16 mouse cellular contexts compared by ENCODE assay signal in the genomic region with DNA sequence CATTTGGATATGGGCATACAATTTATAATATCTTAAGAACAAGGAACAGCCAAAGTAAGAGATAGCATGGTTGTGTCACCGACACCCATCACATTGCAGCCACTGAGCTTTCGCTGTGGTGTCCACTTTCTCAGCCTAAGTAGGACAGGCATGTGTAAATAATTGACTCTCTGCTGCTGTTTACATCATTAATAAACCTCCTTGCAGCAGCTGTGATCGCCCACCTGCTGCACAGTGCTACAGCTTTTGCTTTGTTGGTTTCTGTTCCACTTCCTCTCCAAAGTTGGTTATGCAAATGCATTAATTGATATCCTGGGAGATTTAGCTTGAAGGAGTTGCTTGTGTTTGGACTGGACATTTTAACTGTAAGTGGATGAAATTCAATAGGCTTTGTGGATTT. TPM values are rescaled to one million over a fixed set of nuclear protein-coding genes. Genes with fewer than 3 reads are reported as not detected.
DNase-seq lines count a peak whose midpoint lies in the region; ATAC-seq and TF ChIP-seq lines count a peak whose summit lies in the region.
"Had no signal": no experiment of that assay in that cellular context is flagged by ENCODE, and none has a peak within 500 bp of the region (broad histone marks: within the 10 kb centered on the region; RNA-seq: fewer than 3 reads in every experiment).

No protein-coding gene starts in this region.

- H3K27me3 ChIP-seq in embryonic facial prominence, embryonic 14.5 days (replicated peaks; ENCODE audit: control insufficient read depth, insufficient read depth, low read length): no peaks in the 10 kb centered on the region
- H3K27me3 ChIP-seq in embryonic facial prominence, embryonic 10.5 days (replicated peaks; ENCODE audit: low read depth, poor library complexity, severe bottlenecking): no peaks in the 10 kb centered on the region
- H3K27me3 ChIP-seq: embryonic facial prominence, embryonic 13.5 days; intestine, embryonic 15.5 days; lung, embryonic 15.5 days; megakaryocyte, embryonic 14.5 days had no signal

- no peak overlapping the region for H3K27ac ChIP-seq in embryonic facial prominence, embryonic 14.5 days (replicated peaks; ENCODE audit: low read depth, low read length)
- H3K27ac ChIP-seq in embryonic facial prominence, embryonic 10.5 days (replicated peaks): no peak overlapping the region
- peak overlapping the region; percentile 84 for H3K27ac ChIP-seq in embryonic fibroblast, embryonic 13.5 days (ENCODE audit: insufficient read depth, low read length)
- H3K27ac ChIP-seq: embryonic facial prominence, embryonic 13.5 days; intestine, embryonic 15.5 days; lung, embryonic 15.5 days had no signal

- no peaks in the 10 kb centered on the region for H3K36me3 ChIP-seq in embryonic facial prominence, embryonic 14.5 days (ENCODE audit: control insufficient read depth, insufficient read depth, low read length)
- H3K36me3 ChIP-seq in embryonic facial prominence, embryonic 10.5 days (replicated peaks): no peaks in the 10 kb centered on the region
- H3K36me3 ChIP-seq: embryonic facial prominence, embryonic 13.5 days; intestine, embryonic 15.5 days; lung, embryonic 15.5 days had no signal

- no peaks in the 10 kb centered on the region; the same call in 1 of the 2 replicates for H3K4me1 ChIP-seq in embryonic facial prominence, embryonic 14.5 days (ENCODE audit: control insufficient read depth, insufficient read depth, low read length)
- no peaks in the 10 kb centered on the region; the same call in 1 of the 2 replicates for H3K4me1 ChIP-seq in embryonic facial prominence, embryonic 10.5 days
- peaks cover 2% of the 10 kb centered on the region; the same call in 1 of the 2 replicates for H3K4me1 ChIP-seq in embryonic fibroblast, embryonic 13.5 days (ENCODE audit: control insufficient read depth, insufficient read depth, low read length)
- H3K4me1 ChIP-seq: megakaryocyte, embryonic 14.5 days had no signal

- no peak overlapping the region for H3K4me3 ChIP-seq in embryonic facial prominence, embryonic 14.5 days (ENCODE audit: low read depth, low read length)
- H3K4me3 ChIP-seq in embryonic facial prominence, embryonic 10.5 days: no peak overlapping the region
- no peak overlapping the region for H3K4me3 ChIP-seq in embryonic fibroblast, embryonic 13.5 days (ENCODE audit: insufficient read depth, low read length)
- H3K4me3 ChIP-seq: embryonic facial prominence, embryonic 13.5 days; intestine, embryonic 15.5 days; lung, embryonic 15.5 days; megakaryocyte, embryonic 14.5 days had no signal

- H3K9me3 ChIP-seq in embryonic facial prominence, embryonic 14.5 days (ENCODE audit: control insufficient read depth, low read length): no peaks in the 10 kb centered on the region
- H3K9me3 ChIP-seq in embryonic facial prominence, embryonic 10.5 days: no peaks in the 10 kb centered on the region
- H3K9me3 ChIP-seq: embryonic facial prominence, embryonic 13.5 days; intestine, embryonic 15.5 days; lung, embryonic 15.5 days had no signal

- TF ChIP-seq CTCF in embryonic fibroblast, embryonic 13.5 days (IDR thresholded peaks at IDR 0.05; ENCODE audit: borderline replicate concordance, insufficient read depth, low read length): no peak

- H3K9ac ChIP-seq in embryonic facial prominence, embryonic 14.5 days (ENCODE audit: low read depth, low read length): no peak overlapping the region
- H3K9ac ChIP-seq: embryonic facial prominence, embryonic 13.5 days; intestine, embryonic 15.5 days; lung, embryonic 15.5 days had no signal

- no peak for TF ChIP-seq POLR2A in embryonic fibroblast, embryonic 13.5 days (IDR thresholded peaks at IDR 0.05; ENCODE audit: low read depth, low read length)

- H3K4me2 ChIP-seq in embryonic facial prominence, embryonic 14.5 days (ENCODE audit: low read depth, low read length): no peak overlapping the region
- H3K4me2 ChIP-seq: embryonic facial prominence, embryonic 13.5 days; intestine, embryonic 15.5 days; lung, embryonic 15.5 days had no signal

- peak; percentile 86 for ATAC-seq in embryonic facial prominence, embryonic 14.5 days (ENCODE audit: low read depth)
- peak; percentile 61 for ATAC-seq in megakaryocyte progenitor cell, adult 5-6 weeks (replicated peaks; ENCODE audit: poor library complexity)
- ATAC-seq in cerebellum, adult (ENCODE audit: insufficient number of reproducible peaks, low FRiP score, low TSS enrichment): no peak
- ATAC-seq: intestine, embryonic 15.5 days had no signal

- intact Hi-C loops in left cerebral cortex, postnatal 4 days (cut with DNase I): no loop called here
- intact Hi-C loops in left cerebral cortex, postnatal 36 days (cut with DNase I): no loop called here

- 67% methylated on average over 3 of the region's 3 CpGs for WGBS in embryonic facial prominence, embryonic 14.5 days
- WGBS in embryonic facial prominence, embryonic 10.5 days: 88% methylated on average over 3 of the region's 3 CpGs

- DNase-seq in embryonic facial prominence, embryonic 14.5 days (ENCODE audit: low spot score): peak; percentile 67
- DNase-seq in embryonic facial prominence, embryonic 10.5 days (ENCODE audit: low spot score): no peak
- peak; percentile 21 for DNase-seq in left cerebral cortex, postnatal 4 days
- no peak for DNase-seq in left cerebral cortex, postnatal 36 days (ENCODE audit: low spot score in 2 of 2)
- DNase-seq in frontal cortex, postnatal 36 days (ENCODE audit: low spot score in 2 of 2): no peak
- DNase-seq: adrenal gland, adult 2 months; cerebellum, postnatal 14 days; liver; thymus, adult 18-20 months had no signal

RNA-seq across cellular contexts. Expression of a gene that starts 53.1 kb away (rescaled TPM):
- 16.6 and 19.2 TPM in 2 replicates for polyA plus RNA-seq in embryonic facial prominence, embryonic 14.5 days (2014; fragmentation: Nextera tagmentation; extraction: Ambion mirVana)
- polyA plus RNA-seq in embryonic facial prominence, embryonic 10.5 days (2016; fragmentation: Nextera tagmentation; extraction: Ambion mirVana): 32.0 and 36.2 TPM in 2 replicates
- total RNA-seq in left cerebral cortex, postnatal 4 days (2021): 1,000 to 10,000 TPM; 1,425 to 1,439 TPM
- total RNA-seq in left cerebral cortex, postnatal 36 days (2021): 1,000 to 10,000 TPM in 1 of 2 experiments, 100 to 1,000 TPM in 1; 960 to 1,113 TPM
- polyA plus RNA-seq in embryonic fibroblast, embryonic 13.5 days (2011; ENCODE audit: insufficient read length, low read depth, missing spikeins): 24.0 and 51.6 TPM in 2 replicates
- total RNA-seq in megakaryocyte progenitor cell, adult 5-6 weeks (2015): 0.12 TPM in 1 of 2 replicates, not detected in the other
- not detected in 2 replicates for total RNA-seq in megakaryocyte progenitor cell, adult 5-6 weeks (2017)

Comparison
In these comparisons a context has a peak if more than half of its experiments do, and no peak if none do; other contexts are left out.
1. DNase-seq: peak in embryonic facial prominence, embryonic 14.5 days (single experiment) and left cerebral cortex, postnatal 4 days (single experiment); none in embryonic facial prominence, embryonic 10.5 days (single experiment), left cerebral cortex, postnatal 36 days (0 of 2) and frontal cortex, postnatal 36 days (0 of 2).
2. RNA of a gene that starts 53.1 kb away (total RNA-seq): 1,425 to 1,439 TPM in left cerebral cortex, postnatal 4 days and 960 to 1,113 TPM in left cerebral cortex, postnatal 36 days; 0.12 TPM in megakaryocyte progenitor cell, adult 5-6 weeks; every median in the first group is over 100 times any median in the second.